Comparison of ENCODE assay signal across 10 mouse cellular contexts in the genomic region with DNA sequence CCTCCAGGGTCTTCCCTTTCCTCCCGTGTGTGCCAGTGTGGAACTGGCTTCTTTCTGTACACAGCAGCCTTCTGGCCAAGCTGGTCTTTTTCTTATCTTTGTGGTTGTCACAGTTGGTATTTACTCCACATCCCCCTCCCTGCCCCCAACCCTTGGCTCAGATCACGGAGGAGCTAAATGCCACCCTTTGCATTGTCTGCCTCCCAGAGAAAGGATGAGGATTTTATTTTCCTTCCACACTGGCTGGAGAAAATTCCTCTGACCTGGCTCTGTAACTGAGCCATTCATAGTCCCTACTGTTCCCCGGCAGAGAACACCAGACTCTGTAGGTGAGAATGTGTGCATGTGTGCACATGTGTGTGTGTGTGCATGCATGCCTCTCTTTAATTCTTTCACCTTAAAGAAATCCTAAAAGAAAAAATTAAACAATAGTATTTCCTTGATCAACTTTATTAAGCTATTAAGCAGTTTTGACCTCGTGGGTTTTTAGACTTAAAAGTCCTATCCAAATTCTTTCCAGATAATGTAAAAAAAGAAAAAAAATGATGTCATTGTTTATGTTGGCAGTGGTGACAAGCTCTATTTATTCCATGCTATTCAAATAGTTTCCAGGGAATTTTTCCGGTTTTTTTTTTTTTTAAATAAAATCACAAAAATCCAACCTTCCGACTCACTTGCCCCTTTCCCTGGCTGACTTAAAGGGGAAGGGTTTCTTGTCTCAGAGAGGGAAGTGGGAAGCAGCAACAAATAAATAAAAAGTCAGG.
DNase-seq lines count a peak whose midpoint lies in the region; ATAC-seq lines count a peak whose summit lies in the region.
"Had no signal": no experiment of that assay in that cellular context is flagged by ENCODE, and none has a peak within 500 bp of the region (broad histone marks: within the 10 kb centered on the region; RNA-seq: fewer than 3 reads in every experiment).

No protein-coding gene starts in this region.

- H3K9me3 ChIP-seq in lung, embryonic 15.5 days = no peaks in the 10 kb centered on the region
- no peaks in the 10 kb centered on the region for H3K9me3 ChIP-seq in forebrain, embryonic 13.5 days (replicated peaks)
- no peaks in the 10 kb centered on the region for H3K9me3 ChIP-seq in hindbrain, embryonic 16.5 days (ENCODE audit: control insufficient read depth, low read length)
- no peaks in the 10 kb centered on the region for H3K9me3 ChIP-seq in neural tube, embryonic 12.5 days
- H3K9me3 ChIP-seq: embryonic facial prominence, embryonic 13.5 days had no signal

- no peak overlapping the region for H3K9ac ChIP-seq in lung, embryonic 15.5 days
- no peak overlapping the region for H3K9ac ChIP-seq in forebrain, embryonic 13.5 days
- peak overlapping the region; percentile 27; the same call in 1 of the 2 replicates for H3K9ac ChIP-seq in hindbrain, embryonic 16.5 days (ENCODE audit: low read depth, low read length)
- no peak overlapping the region for H3K9ac ChIP-seq in neural tube, embryonic 12.5 days
- H3K9ac ChIP-seq: embryonic facial prominence, embryonic 13.5 days had no signal

- peak overlapping the region; percentile 27; the same call in 1 of the 2 replicates for H3K4me2 ChIP-seq in lung, embryonic 15.5 days
- H3K4me2 ChIP-seq in forebrain, embryonic 13.5 days = peak overlapping the region; percentile 33
- H3K4me2 ChIP-seq in hindbrain, embryonic 16.5 days (ENCODE audit: low read length) = peak overlapping the region; percentile 39
- H3K4me2 ChIP-seq in neural tube, embryonic 12.5 days (replicated peaks) = peak overlapping the region; percentile 35
- H3K4me2 ChIP-seq: embryonic facial prominence, embryonic 13.5 days had no signal

- ATAC-seq in lung, embryonic 15.5 days (ENCODE audit: borderline replicate concordance, extremely low read depth, low FRiP score, low TSS enrichment) = no peak
- ATAC-seq in forebrain, embryonic 13.5 days = no peak
- peak; percentile 46; the same call in 1 of the 2 replicates for ATAC-seq in hindbrain, embryonic 16.5 days
- no peak for ATAC-seq in neural tube, embryonic 12.5 days (ENCODE audit: low FRiP score, low read depth)
- no peak for ATAC-seq in erythroblast, adult 5-6 weeks (replicated peaks; ENCODE audit: low FRiP score, poor library complexity, severe bottlenecking)
- ATAC-seq: intestine, embryonic 16.5 days had no signal

- 0 out of 2 replicates have a peak, but pooled peaks cover 5% of the 10 kb centered on the region for H3K4me1 ChIP-seq in lung, embryonic 15.5 days
- peaks cover 24% of the 10 kb centered on the region for H3K4me1 ChIP-seq in forebrain, embryonic 13.5 days
- peaks cover 16% of the 10 kb centered on the region for H3K4me1 ChIP-seq in hindbrain, embryonic 16.5 days (ENCODE audit: control insufficient read depth, insufficient read depth, low read depth, low read length)
- H3K4me1 ChIP-seq in neural tube, embryonic 12.5 days = peaks cover 29% of the 10 kb centered on the region

- H3K27ac ChIP-seq in lung, embryonic 15.5 days = no peak overlapping the region
- no peak overlapping the region for H3K27ac ChIP-seq in forebrain, embryonic 13.5 days
- H3K27ac ChIP-seq in hindbrain, embryonic 16.5 days (ENCODE audit: low read depth, low read length) = 0 out of 2 replicates have a peak overlapping the region, but pooled peaks have one; percentile 44
- H3K27ac ChIP-seq in neural tube, embryonic 12.5 days = 0 out of 2 replicates have a peak overlapping the region, but pooled peaks have one; percentile 42
- H3K27ac ChIP-seq: embryonic facial prominence, embryonic 13.5 days had no signal

- H3K36me3 ChIP-seq in lung, embryonic 15.5 days = no peaks in the 10 kb centered on the region
- H3K36me3 ChIP-seq in forebrain, embryonic 13.5 days (ENCODE audit: poor library complexity, severe bottlenecking) = no peaks in the 10 kb centered on the region
- H3K36me3 ChIP-seq in hindbrain, embryonic 16.5 days (ENCODE audit: control insufficient read depth, insufficient read depth, low read length) = no peaks in the 10 kb centered on the region
- H3K36me3 ChIP-seq in neural tube, embryonic 12.5 days = no peaks in the 10 kb centered on the region
- H3K36me3 ChIP-seq: embryonic facial prominence, embryonic 13.5 days had no signal

- WGBS in lung, embryonic 15.5 days = 7% methylated on average over 6 of the region's 6 CpGs
- 8% methylated on average over 6 of the region's 6 CpGs for WGBS in forebrain, embryonic 13.5 days
- 14% methylated on average over 6 of the region's 6 CpGs for whole genome bisulfite sequencing in hindbrain, embryonic 16.5 days
- 19% methylated on average over 6 of the region's 6 CpGs for WGBS in neural tube, embryonic 12.5 days

- H3K4me3 ChIP-seq in lung, embryonic 15.5 days = no peak overlapping the region
- no peak overlapping the region for H3K4me3 ChIP-seq in forebrain, embryonic 13.5 days
- H3K4me3 ChIP-seq in hindbrain, embryonic 16.5 days (ENCODE audit: low read length) = peak overlapping the region; percentile 23; the same call in 1 of the 2 replicates
- no peak overlapping the region for H3K4me3 ChIP-seq in neural tube, embryonic 12.5 days
- H3K4me3 ChIP-seq: embryonic facial prominence, embryonic 13.5 days had no signal

- DNase-seq in lung, postnatal 10 days = no peak
- no peak for DNase-seq in urinary bladder, adult 2 months (ENCODE audit: low spot score)
- DNase-seq in adrenal gland, adult 18-20 months (ENCODE audit: low spot score in 2 of 2) = no peak

- H3K27me3 ChIP-seq in lung, embryonic 15.5 days = peaks cover 4% of the 10 kb centered on the region; the same call in 1 of the 2 replicates
- peaks cover 27% of the 10 kb centered on the region for H3K27me3 ChIP-seq in forebrain, embryonic 13.5 days
- H3K27me3 ChIP-seq in hindbrain, embryonic 16.5 days (replicated peaks; ENCODE audit: control insufficient read depth, insufficient read depth, low read length) = no peaks in the 10 kb centered on the region
- H3K27me3 ChIP-seq in neural tube, embryonic 12.5 days (replicated peaks) = no peaks in the 10 kb centered on the region

Comparison
In these comparisons a context has a peak if more than half of its experiments do, and no peak if none do; other contexts are left out.
1. H3K27ac ChIP-seq: peak in hindbrain, embryonic 16.5 days (single experiment) and neural tube, embryonic 12.5 days (single experiment); none in lung, embryonic 15.5 days (single experiment) and forebrain, embryonic 13.5 days (single experiment).
2. Peak in every context shown above with its lines, with median percentiles within 50 percentile points of each other: H3K4me2 ChIP-seq.